ENCODE assay signal across 8 mouse cellular contexts in genomic region chr1:191574871-191575457, GRCm38 (mm10). TPM values are rescaled to one million over a fixed set of nuclear protein-coding genes. Genes with fewer than 3 reads are reported as not detected.
A peak's percentile ranks its signal among the peaks of the same experiment; 100 is the strongest.
DNase-seq lines count a peak whose midpoint lies in the region; ATAC-seq lines count a peak whose summit lies in the region.

No protein-coding gene starts in this region.

- no peaks in the 10 kb centered on the region for H3K27me3 ChIP-seq in forebrain, embryonic 11.5 days (ENCODE audit: control insufficient read depth, insufficient read depth, low read length)
- H3K27me3 ChIP-seq in splenic B cell, adult 2 months (ENCODE audit: control insufficient read depth, insufficient read depth, low read length, poor library complexity, severe bottlenecking): no peaks in the 10 kb centered on the region

- ATAC-seq in forebrain, embryonic 11.5 days (replicated peaks; ENCODE audit: low FRiP score): peak; percentile 62

- H3K27ac ChIP-seq in forebrain, embryonic 11.5 days (ENCODE audit: low read depth, low read length): peak overlapping the region; percentile 82

- no peaks in the 10 kb centered on the region for H3K9me3 ChIP-seq in forebrain, embryonic 11.5 days (ENCODE audit: control insufficient read depth, low read length)

- DNase-seq in left cerebral cortex, adult 18-20 months (ENCODE audit: low spot score in 2 of 2): peak; percentile 11 to 15
- DNase-seq in left cerebral cortex, adult 11 months (ENCODE audit: low spot score): no peak
- DNase-seq in WW6 (ENCODE audit: low read depth, low spot score): peak; percentile 29
- peak; percentile 83 for DNase-seq in forebrain, embryonic 11.5 days (ENCODE audit: low spot score)
- peak; percentile 42 for DNase-seq in kidney, adult 9 months
- peak; percentile 61 for DNase-seq in lung, postnatal 10 days
- DNase-seq in splenic B cell, adult 2 months (ENCODE audit: low read depth, low spot score): peak; percentile 59
- DNase-seq in urinary bladder, postnatal 25 days (ENCODE audit: low spot score): no peak

- peak overlapping the region; percentile 90 for H3K4me3 ChIP-seq in forebrain, embryonic 11.5 days (ENCODE audit: low read depth, low read length)

- peak overlapping the region; percentile 82 for H3K9ac ChIP-seq in forebrain, embryonic 11.5 days (ENCODE audit: low read length)

- no peaks in the 10 kb centered on the region; the same call in 1 of the 2 replicates for H3K36me3 ChIP-seq in forebrain, embryonic 11.5 days (ENCODE audit: control insufficient read depth, insufficient read depth, low read length)
- H3K36me3 ChIP-seq in splenic B cell, adult 2 months (ENCODE audit: control insufficient read depth, insufficient read depth, low read length, poor library complexity, severe bottlenecking): no peaks in the 10 kb centered on the region

- under 1% methylated on average over 52 of the region's 52 CpGs for WGBS in forebrain, embryonic 11.5 days

- peaks cover 2% of the 10 kb centered on the region; the same call in 1 of the 2 replicates for H3K4me1 ChIP-seq in forebrain, embryonic 11.5 days (replicated peaks; ENCODE audit: control insufficient read depth, insufficient read depth, low read length)

- H3K4me2 ChIP-seq in forebrain, embryonic 11.5 days (ENCODE audit: low read depth, low read length, severe bottlenecking): peak overlapping the region; percentile 61

RNA-seq across cellular contexts. Expression of gene Dtl, which starts 0.4 kb away (rescaled TPM):
- 1 to 10 TPM; 8.3 to 8.8 TPM for total RNA-seq in left cerebral cortex, adult 18-20 months (2021)
- polyA plus RNA-seq in forebrain, embryonic 11.5 days (2014; fragmentation: Nextera tagmentation; extraction: Ambion mirVana): 87.9 and 93.7 TPM in 2 replicates

RNA-seq across cellular contexts. Expression of gene Ints7, which starts 0.5 kb away (rescaled TPM):
- total RNA-seq in left cerebral cortex, adult 18-20 months (2021): 10 to 100 TPM; 28.0 to 33.2 TPM
- polyA plus RNA-seq in forebrain, embryonic 11.5 days (2014; fragmentation: Nextera tagmentation; extraction: Ambion mirVana): 78.2 and 83.7 TPM in 2 replicates

Comparison
In these comparisons a context has a peak if more than half of its experiments do, and no peak if none do; other contexts are left out.
1. DNase-seq: peak in left cerebral cortex, adult 18-20 months (2 of 2), WW6 (single experiment), forebrain, embryonic 11.5 days (single experiment), kidney, adult 9 months (single experiment), lung, postnatal 10 days (single experiment) and splenic B cell, adult 2 months (single experiment); none in left cerebral cortex, adult 11 months (single experiment) and urinary bladder, postnatal 25 days (single experiment).